Mouse (Mus musculus): Measurements from ENCODE around the gene Gga3. TPM values are rescaled to one million over a fixed set of nuclear protein-coding genes. Genes with fewer than 3 reads are reported as not detected.
"Not testable (repeated sequence)": the region's sequence is repeated elsewhere in the genome, so short reads cannot be mapped to it uniquely, and the experiment has no call there.

Gga3 gene
- 25.4 and 31.1 TPM in 2 replicates for total RNA-seq (2021)
- long read RNA-seq, partial matches to known transcripts = 3 of 6 reads
- long read RNA-seq, other reads (novel, unspliced or antisense) = 3 of 6 reads

- peak; percentile 94 for DNase-seq
Measured at GRCm38 (mm10) chr11:115603476-115604303, at the start of gene Gga3, which contains the start of gene Mrps7. TSS of gene Gga3 (minus strand) at chr11:115604051. TSS of gene Mrps7 (plus strand) at chr11:115603925.

GRCm38 (mm10) chr11:115653194-115653593 lies 49.3 kb upstream of the Gga3 start:
- DNase-seq = no peak

GRCm38 (mm10) chr11:115651680-115652079 lies 47.8 kb upstream of the Gga3 start:
- DNase-seq = no peak

GRCm38 (mm10) chr11:115649706-115650105 lies 45.9 kb upstream of the Gga3 start:
- DNase-seq = no peak

- DNase-seq = peak; percentile 33
Measured at GRCm38 (mm10) chr11:115647459-115647858, 43.6 kb upstream of the Gga3 start.

GRCm38 (mm10) chr11:115646439-115646838 lies 42.6 kb upstream of the Gga3 start:
- no peak for DNase-seq

GRCm38 (mm10) chr11:115645498-115645897 lies 41.6 kb upstream of the Gga3 start:
- not testable (repeated sequence) for DNase-seq

GRCm38 (mm10) chr11:115644308-115644707 lies 40.5 kb upstream of the Gga3 start:
- no peak for DNase-seq

- DNase-seq = no peak
Measured at GRCm38 (mm10) chr11:115643265-115643664, 39.4 kb upstream of the Gga3 start.

- no peak for DNase-seq
Measured at GRCm38 (mm10) chr11:115642705-115643104, 38.9 kb upstream of the Gga3 start.

GRCm38 (mm10) chr11:115641664-115642036 lies 37.8 kb upstream of the Gga3 start:
- DNase-seq = no peak

- DNase-seq = no peak
Measured at GRCm38 (mm10) chr11:115640978-115641663, 37.3 kb upstream of the Gga3 start.

- no peak for DNase-seq
Measured at GRCm38 (mm10) chr11:115640311-115640828, 36.5 kb upstream of the Gga3 start.

- no peak for DNase-seq
Measured at GRCm38 (mm10) chr11:115639540-115639939, 35.7 kb upstream of the Gga3 start.

GRCm38 (mm10) chr11:115638498-115639409 lies 34.9 kb upstream of the Gga3 start:
- no peak for DNase-seq

- no peak for DNase-seq
Measured at GRCm38 (mm10) chr11:115636960-115637359, 33.1 kb upstream of the Gga3 start.

- DNase-seq = no peak
Measured at GRCm38 (mm10) chr11:115635484-115635883, 31.6 kb upstream of the Gga3 start.

- DNase-seq = no peak
Measured at GRCm38 (mm10) chr11:115635041-115635440, 31.2 kb upstream of the Gga3 start.

- no peak for DNase-seq
Measured at GRCm38 (mm10) chr11:115634109-115634508, 30.3 kb upstream of the Gga3 start.

GRCm38 (mm10) chr11:115632862-115633261 lies 29.0 kb upstream of the Gga3 start:
- no peak for DNase-seq

- DNase-seq = no peak
Measured at GRCm38 (mm10) chr11:115632247-115632646, 28.4 kb upstream of the Gga3 start.

GRCm38 (mm10) chr11:115631505-115631890 lies 27.6 kb upstream of the Gga3 start:
- no peak for DNase-seq
